Mouse (Mus musculus) liver, embryonic 14.5 days (tissue): ENCODE results near the gene Eomes.

Experiments used
- CTCF ChIP-seq: IDR thresholded peaks from 2 replicates; pipeline ENCODE4 v1.5.1; 2016; ENCODE audit warnings: antibody characterized with exemption, low read depth, control low read depth
- EP300 ChIP-seq: IDR thresholded peaks from 2 replicates; pipeline ENCODE4 v1.6.1; 2016; ENCODE audit warnings: antibody characterized with exemption, low read depth

- no peak for TF ChIP-seq CTCF
- TF ChIP-seq EP300, result no peak
Measured at GRCm38 (mm10) chr9:118504656-118505055, 26.6 kb downstream of the Eomes start.
